Mouse (Mus musculus): ENCODE data around the gene Corin. TPM values are rescaled to one million over a fixed set of nuclear protein-coding genes. Genes with fewer than 3 reads are reported as not detected.

Corin gene
- polyA plus RNA-seq, 1 experiment: 3.5 TPM

DNA sequence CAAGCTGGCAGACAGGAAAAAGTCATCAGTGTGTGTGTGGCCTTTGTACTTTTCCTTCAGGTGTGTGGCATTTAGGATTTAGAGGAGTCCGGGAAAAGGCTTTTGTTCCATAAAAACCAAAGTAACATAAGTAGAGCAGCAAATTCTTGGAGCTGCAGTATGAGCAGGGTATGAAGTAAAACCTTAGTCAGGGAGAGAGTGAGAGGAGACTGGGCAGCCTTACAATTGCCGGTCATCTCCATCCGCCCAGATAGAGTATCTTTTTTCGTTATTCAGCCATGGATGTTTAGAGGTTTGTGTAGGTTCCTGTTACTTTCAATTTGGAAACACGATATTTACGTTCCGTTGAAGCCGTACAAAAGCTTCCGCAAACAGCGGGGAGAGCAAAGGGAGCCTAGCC is 247.2 kb downstream of the Corin start:
- WGBS: 95% methylated on average over 10 of the region's 10 CpGs
- no peak for DNase-seq

DNA sequence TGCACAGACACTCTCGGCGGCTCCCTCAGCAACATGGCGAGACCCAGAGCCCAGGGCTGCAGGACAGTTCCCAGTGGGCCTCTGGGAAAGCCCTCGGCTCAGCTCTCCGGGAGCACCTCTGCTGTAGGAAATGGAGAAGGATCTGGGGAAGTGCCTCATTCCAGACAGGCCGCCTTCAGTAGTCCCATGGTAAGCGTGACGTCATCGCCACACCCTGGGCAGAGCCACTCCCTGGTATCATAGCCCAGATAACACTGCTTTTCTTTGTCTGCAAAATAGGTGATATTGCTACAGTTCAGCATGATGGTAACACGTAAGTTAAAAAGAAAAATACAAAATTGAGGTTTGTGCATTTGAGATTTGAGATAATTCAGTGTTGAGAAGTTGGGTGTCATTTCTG is 249.3 kb downstream of the Corin start:
- no peak overlapping the region for H3K27ac ChIP-seq (ENCODE audit: control insufficient read depth, insufficient read depth, low read length)
- WGBS: 97% methylated on average over 10 of the region's 10 CpGs
- DNase-seq: no peak
- no peaks in the 10 kb centered on the region for H3K27me3 ChIP-seq (ENCODE audit: control insufficient read depth, insufficient read depth, low read length)
- no peak overlapping the region for H3K4me3 ChIP-seq (ENCODE audit: control insufficient read depth, insufficient read depth, low read length)
- TF ChIP-seq POLR2A (IDR thresholded peaks at IDR 0.05; ENCODE audit: control insufficient read depth, extremely low read depth, insufficient read depth, low read length, poor library complexity): no peak
- no peak for TF ChIP-seq CTCF (IDR thresholded peaks at IDR 0.05; ENCODE audit: borderline replicate concordance, control insufficient read depth, extremely low read depth, insufficient read depth, low read length, poor library complexity)
- H3K4me1 ChIP-seq (replicated peaks; ENCODE audit: control insufficient read depth, insufficient read depth, low read length): no peaks in the 10 kb centered on the region
- no peaks in the 10 kb centered on the region for H3K36me3 ChIP-seq (ENCODE audit: control insufficient read depth, insufficient read depth, low read length)

More for the DNA sequence above, 247.2 kb downstream of the Corin start:
- H3K27ac ChIP-seq (ENCODE audit: control insufficient read depth, insufficient read depth, low read length): no peak overlapping the region
- H3K4me1 ChIP-seq (replicated peaks; ENCODE audit: control insufficient read depth, insufficient read depth, low read length): no peaks in the 10 kb centered on the region
- H3K27me3 ChIP-seq (ENCODE audit: control insufficient read depth, insufficient read depth, low read length): no peaks in the 10 kb centered on the region
- no peak overlapping the region for H3K4me3 ChIP-seq (ENCODE audit: control insufficient read depth, insufficient read depth, low read length)
- H3K36me3 ChIP-seq (ENCODE audit: control insufficient read depth, insufficient read depth, low read length): no peaks in the 10 kb centered on the region
- TF ChIP-seq POLR2A (IDR thresholded peaks at IDR 0.05; ENCODE audit: control insufficient read depth, extremely low read depth, insufficient read depth, low read length, poor library complexity) (no peak), CTCF (IDR thresholded peaks at IDR 0.05; ENCODE audit: borderline replicate concordance, control insufficient read depth, extremely low read depth, insufficient read depth, low read length, poor library complexity) (no peak)

DNA sequence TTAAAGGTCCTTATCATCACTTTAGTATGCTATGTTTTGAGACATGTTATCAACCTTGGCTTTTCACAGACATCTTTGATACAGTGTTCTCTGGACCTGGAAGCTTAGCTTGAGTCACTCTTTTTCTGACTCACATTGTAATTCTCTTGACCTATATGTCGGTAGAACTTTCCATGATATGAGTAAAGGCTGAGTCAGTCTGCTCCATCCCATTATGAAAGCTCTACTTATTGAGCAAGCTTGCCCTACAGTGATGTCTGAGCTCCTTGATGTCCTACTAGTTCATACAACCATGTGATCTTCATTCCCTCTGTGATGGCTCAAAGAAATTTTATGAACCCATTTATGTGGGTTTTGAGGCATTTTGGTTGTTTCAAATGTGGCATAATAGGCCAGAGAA is 254.1 kb downstream of the Corin start:
- TF ChIP-seq POLR2A (IDR thresholded peaks at IDR 0.05; ENCODE audit: control insufficient read depth, extremely low read depth, insufficient read depth, low read length, poor library complexity): no peak
- TF ChIP-seq CTCF (IDR thresholded peaks at IDR 0.05; ENCODE audit: borderline replicate concordance, control insufficient read depth, extremely low read depth, insufficient read depth, low read length, poor library complexity): no peak
- H3K36me3 ChIP-seq (ENCODE audit: control insufficient read depth, insufficient read depth, low read length): no peaks in the 10 kb centered on the region; the same call in 1 of the 2 replicates
- no peak overlapping the region for H3K27ac ChIP-seq (ENCODE audit: control insufficient read depth, insufficient read depth, low read length)
- 98% methylated on average over 1 of the region's 1 CpGs for WGBS
- H3K27me3 ChIP-seq (ENCODE audit: control insufficient read depth, insufficient read depth, low read length): no peaks in the 10 kb centered on the region
- no peak overlapping the region for H3K4me3 ChIP-seq (ENCODE audit: control insufficient read depth, insufficient read depth, low read length)
- H3K4me1 ChIP-seq (replicated peaks; ENCODE audit: control insufficient read depth, insufficient read depth, low read length): no peaks in the 10 kb centered on the region
- no peak for DNase-seq

Other genes with a start within 250 kb of the Corin start
- 6.3 and 7.8 TPM in 2 replicates for gene Nfxl1, start 55.2 kb upstream of the Corin start, polyA plus RNA-seq (2012; rRNA removed)
- 0.66 and 1.2 TPM in 2 replicates for gene Zar1, start 76.8 kb upstream of the Corin start, polyA plus RNA-seq (2012; rRNA removed)
- gene Gm5868, start 83.1 kb upstream of the Corin start, polyA plus RNA-seq (2012; rRNA removed): 0.15 TPM in 2 replicates
- 1.4 and 1.6 TPM in 2 replicates for gene Cnga1, start 139.8 kb upstream of the Corin start, polyA plus RNA-seq (2012; rRNA removed)
- 1.6 and 1.7 TPM in 2 replicates for gene Nipal1, start 143.3 kb upstream of the Corin start, polyA plus RNA-seq (2012; rRNA removed)
- 20.0 and 22.8 TPM in 2 replicates for gene Txk, start 248.3 kb upstream of the Corin start, polyA plus RNA-seq (2012; rRNA removed)

Data from thymus, adult 2 months (tissue).